Mouse (Mus musculus) 3134 (cell line): ENCODE results near the gene Rad51b.
A peak's percentile ranks its signal among the peaks of the same experiment; 100 is the strongest.
"Not testable (repeated sequence)": the region's sequence is repeated elsewhere in the genome, so short reads cannot be mapped to it uniquely, and the experiment has no call there.

Source experiments
- DNase-seq: peaks from one replicate; pipeline ENCODE4 v3.0.0-alpha.2; 2011; ENCODE audit warnings: low spot score; ENCODE audit not compliant: insufficient read length; ENCODE audit errors: extremely low read depth

The Rad51b gene

DNA sequence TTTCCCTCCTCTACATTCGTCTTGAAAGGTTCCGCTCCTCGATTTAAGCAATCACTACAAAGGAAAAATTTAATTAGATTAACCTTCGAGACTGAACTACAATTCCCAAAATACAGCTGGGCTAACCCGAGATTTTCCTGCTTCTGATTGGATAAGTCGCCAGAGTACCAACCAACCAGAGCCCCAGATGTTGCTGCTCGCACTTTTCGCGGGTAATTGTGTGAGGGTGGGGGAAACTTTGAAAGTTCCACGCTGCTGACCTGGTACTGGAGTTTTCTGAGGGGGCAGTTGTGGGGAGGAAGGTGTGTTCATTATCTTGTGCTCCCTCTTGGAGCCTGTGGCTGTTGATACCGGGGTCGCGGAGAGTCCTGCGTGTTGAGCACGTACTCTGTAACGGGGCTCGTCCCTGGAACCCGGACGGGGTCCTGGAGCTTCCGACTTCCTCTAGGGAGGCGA, at the start of gene Rad51b:
TSS of gene Rad51b (plus strand) at position 162 of the 456 bp plus-strand sequence.
- DNase-seq = peak; percentile 70

DNA sequence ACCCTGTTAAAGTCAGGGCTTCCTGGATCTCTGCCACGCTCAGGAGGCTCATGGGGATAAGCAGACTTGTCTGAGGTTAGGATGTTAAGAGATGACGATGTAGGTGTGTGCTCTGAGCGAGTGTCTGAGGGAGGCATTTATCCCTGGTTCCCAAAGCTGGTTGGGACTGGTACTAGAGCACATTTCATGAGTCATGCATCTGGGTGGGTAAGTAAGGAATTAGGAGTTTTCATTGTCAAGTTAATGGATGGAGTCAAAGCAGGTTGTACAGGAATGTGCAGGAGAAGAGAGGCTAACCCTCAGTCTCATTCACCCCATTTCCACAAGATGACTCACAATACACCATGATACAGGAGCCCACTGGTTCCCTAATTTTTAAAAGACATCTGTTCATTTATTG, 49.0 kb upstream of the Rad51b start:
- DNase-seq = no peak

- DNase-seq = no peak
Observed at GRCm38 (mm10) chr12:79253294-79254053, 43.6 kb upstream of the Rad51b start.

GRCm38 (mm10) chr12:79254975-79255374, 42.1 kb upstream of the Rad51b start:
- DNase-seq = no peak

- DNase-seq = no peak
Observed at GRCm38 (mm10) chr12:79260154-79260553, 36.9 kb upstream of the Rad51b start.

- DNase-seq = no peak
Observed at GRCm38 (mm10) chr12:79261035-79261434, 36.0 kb upstream of the Rad51b start.

GRCm38 (mm10) chr12:79272604-79273003, 24.5 kb upstream of the Rad51b start:
- no peak for DNase-seq

- DNase-seq = no peak
Observed at GRCm38 (mm10) chr12:79279513-79280115, 17.5 kb upstream of the Rad51b start.

DNA sequence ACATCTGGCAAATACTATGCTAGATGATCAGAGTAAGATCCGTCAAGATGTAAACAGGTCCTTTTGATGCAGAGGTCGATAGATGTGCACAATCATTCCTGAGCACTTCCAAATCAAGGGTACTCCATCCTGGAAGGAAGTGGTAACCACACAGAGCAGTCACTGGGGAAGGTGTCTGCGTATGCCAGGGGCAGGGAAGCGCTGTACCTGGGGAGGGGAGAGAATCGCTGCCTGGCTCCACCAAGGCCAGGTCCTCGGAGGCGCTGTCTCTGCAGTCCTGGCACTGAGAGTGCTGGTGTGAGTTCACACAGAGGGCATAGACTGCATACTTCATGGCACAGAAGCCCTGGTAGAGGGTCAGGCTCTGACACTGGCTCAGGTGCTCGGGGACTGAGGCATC, 14.5 kb upstream of the Rad51b start:
- no peak for DNase-seq

GRCm38 (mm10) chr12:79292874-79293273, 4.2 kb upstream of the Rad51b start:
- DNase-seq = no peak

DNA sequence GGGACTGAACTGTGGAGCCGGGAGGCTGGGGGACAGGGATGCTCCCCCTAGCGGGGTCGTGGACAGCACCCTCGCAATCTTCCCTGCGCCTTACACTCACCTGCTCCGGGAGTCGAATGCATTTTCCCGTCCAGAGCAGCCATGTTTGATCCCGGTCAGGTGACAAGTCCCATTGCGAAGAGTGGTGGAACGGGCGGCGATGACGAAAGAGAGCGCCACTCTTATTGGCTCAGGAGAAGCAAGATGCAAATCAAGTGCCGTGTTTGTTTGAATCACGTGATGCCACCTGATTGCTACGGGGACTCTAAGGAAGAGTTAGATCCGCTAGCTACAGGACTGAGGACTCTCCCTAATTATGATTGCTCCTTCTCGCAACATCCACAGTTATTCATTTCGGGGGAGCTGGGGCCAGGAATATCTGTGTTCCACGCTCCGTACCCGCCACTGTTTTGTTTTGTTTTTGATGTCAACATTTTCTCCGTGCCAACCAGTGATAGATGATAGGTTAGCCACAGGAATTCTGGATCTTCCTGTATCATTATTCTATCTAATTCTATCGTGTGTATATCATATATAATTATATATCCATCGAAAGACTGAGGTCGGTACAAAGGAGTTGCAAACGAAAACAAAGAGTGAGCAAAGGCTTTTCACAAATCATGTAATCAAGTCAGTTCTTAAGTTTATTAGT, 811 bp upstream of the Rad51b start, which contains the start of gene Zfyve26:
TSS of gene Zfyve26 (minus strand) at position 179 of the 691 bp plus-strand sequence.
- peak; percentile 82 for DNase-seq

- no peak for DNase-seq
Observed at GRCm38 (mm10) chr12:79297884-79298636, 978 bp downstream of the Rad51b start.

DNA sequence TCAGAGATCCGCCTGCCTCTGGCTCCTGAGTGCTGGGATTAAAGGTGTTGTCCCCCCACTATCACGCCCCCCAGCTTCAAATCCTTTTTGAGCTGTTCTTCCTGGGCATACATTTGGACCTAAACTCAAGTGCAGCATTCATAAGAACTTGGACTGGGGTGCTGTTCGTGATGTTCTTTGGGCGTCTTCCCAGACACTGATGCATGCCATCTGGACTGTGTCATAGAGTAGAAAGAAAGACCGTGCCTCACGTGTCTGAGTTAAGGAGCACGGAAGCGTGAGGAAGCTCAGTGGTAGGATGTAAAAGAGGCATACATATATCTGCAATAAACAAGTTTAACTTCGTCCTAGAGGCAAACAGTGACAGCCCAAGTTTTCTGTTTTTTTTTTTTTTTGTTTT, 4.7 kb downstream of the Rad51b start:
- DNase-seq = peak; percentile 51

- no peak for DNase-seq
Observed at GRCm38 (mm10) chr12:79305131-79305530, 8.0 kb downstream of the Rad51b start.

DNA sequence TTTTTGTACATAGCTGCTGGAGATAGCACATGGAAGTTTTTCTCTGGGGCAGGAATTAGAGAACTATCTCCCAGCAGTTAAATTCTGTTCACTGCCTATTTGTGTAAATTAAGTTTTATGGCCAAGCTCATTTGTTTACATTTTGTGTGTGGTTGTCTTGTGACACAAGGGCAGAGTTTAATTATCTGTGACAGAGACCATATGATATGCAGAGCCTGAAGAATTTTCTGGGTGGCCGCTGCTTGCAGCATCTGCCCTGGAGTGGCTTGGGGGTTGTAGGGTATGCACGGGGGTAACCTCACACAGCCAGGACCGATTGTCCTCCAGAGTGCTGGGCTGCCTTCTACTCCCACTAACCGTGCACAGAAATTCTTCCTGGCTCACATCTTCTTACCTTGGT, 8.9 kb downstream of the Rad51b start:
- DNase-seq = no peak

- no peak for DNase-seq
Observed at GRCm38 (mm10) chr12:79313721-79314120, 16.6 kb downstream of the Rad51b start.

DNA sequence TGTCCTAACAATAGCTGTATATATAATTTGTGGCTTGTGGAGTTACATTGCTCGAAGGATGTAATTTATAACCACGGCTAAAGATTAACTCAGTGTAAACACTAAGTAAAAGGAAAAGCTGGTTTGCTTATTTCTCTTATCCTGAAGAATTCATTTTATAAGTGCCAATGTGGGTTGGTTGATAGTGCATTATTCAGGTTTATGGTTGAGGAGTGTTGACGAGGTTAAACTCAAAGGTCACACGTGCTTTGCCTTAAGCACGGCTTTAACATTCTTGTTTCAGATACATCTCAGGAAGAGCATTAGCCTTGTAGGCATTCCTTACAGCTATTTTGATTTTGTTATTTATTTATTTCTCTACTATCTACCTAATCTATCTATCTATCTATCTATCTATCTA, 20.3 kb downstream of the Rad51b start:
- no peak for DNase-seq

DNA sequence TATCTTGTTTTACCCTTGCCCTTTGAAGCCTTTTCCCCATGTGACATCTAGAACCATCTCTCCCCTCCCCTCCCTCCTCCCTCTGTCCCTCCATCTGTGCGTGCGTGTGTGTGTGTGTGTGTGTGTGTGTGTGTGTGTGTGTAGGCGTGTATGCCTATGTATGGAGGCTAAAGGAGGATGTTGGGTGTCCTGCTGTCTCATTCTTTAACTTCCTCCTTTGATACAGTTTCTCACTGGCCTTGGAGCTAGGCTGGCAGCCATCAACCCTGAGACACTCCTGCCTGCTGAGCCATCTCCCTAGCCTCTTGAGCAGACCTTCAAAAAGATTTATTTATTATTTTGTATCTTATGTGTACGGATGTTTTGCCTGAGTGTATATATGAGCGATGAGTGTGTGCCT, 23.8 kb downstream of the Rad51b start:
- DNase-seq = no peak

- not testable (repeated sequence) for DNase-seq
Observed at GRCm38 (mm10) chr12:79322539-79322938, 25.5 kb downstream of the Rad51b start.

DNA sequence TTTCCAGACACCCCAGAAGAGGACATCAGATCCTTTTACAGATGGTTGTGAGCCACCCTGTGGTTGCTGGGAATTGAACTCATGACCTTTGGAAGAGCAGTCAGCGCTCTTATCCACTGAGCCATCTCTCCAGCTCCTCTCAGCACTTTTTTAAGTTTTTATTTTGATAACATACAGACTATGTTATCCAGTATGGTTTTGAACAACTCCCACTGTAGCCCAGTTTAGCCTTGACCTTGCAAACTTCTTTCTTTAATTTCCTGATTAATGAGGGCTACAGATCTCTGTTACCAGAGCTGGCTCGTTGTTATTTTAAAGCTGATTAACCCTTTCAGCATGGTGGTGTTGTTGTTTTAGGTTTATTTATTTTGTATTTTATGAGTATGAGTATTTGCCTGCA, 29.2 kb downstream of the Rad51b start:
- no peak for DNase-seq

DNA sequence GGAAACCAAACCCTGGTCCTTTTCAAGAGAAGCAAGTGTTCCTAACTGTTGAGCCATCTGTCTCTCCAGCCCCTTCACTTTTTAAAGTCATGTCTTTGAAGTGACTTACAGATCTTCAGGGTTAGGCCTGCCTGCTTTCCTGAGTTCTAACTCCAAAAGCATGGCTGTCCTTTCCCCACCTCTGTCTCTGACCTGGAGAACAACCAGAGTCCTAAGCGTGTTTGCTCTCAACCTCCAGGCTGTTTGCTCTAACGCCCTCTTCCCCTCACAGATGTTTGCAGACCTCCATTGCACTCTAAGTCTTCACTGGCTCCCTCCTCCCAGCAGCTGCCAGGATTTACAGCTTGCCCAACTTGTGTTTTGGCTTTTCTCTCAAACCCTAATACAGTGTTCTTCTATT, 29.7 kb downstream of the Rad51b start:
- DNase-seq = no peak
